Mouse (Mus musculus) stomach, embryonic 16.5 days (tissue): ENCODE data around the gene Tmem254a. TPM values are rescaled to one million over a fixed set of nuclear protein-coding genes. Genes with fewer than 3 reads are reported as not detected.
"Not testable (repeated sequence)": the region's sequence is repeated elsewhere in the genome, so short reads cannot be mapped to it uniquely, and the experiment has no call there.

ENCODE experiments used
- ATAC-seq: fragments of 200-750 bp; cut with Nextera tagmentation; 2 replicates; pipeline ENCODE4 v1.8.0; 2017; ENCODE audit warnings: moderate number of reproducible peaks, moderate TSS enrichment; ENCODE audit not compliant: insufficient read depth, low FRiP score
- H3K27ac ChIP-seq: fragments of 300-500 bp; sonication (generic); 2 replicates; pipeline ENCODE4 v1.5.1; 2014; ENCODE audit warnings: low read length
- H3K27me3 ChIP-seq: fragments of 300-500 bp; sonication (generic); 2 replicates; pipeline ENCODE4 v1.6.1; 2014; ENCODE audit warnings: low read length, control low read depth, mixed read lengths; ENCODE audit not compliant: control insufficient read depth, insufficient read depth
- H3K36me3 ChIP-seq: fragments of 300-500 bp; sonication (generic); 2 replicates; pipeline ENCODE4 v1.6.1; 2014; ENCODE audit warnings: low read length; ENCODE audit not compliant: control insufficient read depth, insufficient read depth
- H3K4me1 ChIP-seq: fragments of 300-500 bp; sonication (generic); 2 replicates; pipeline ENCODE4 v1.6.1; 2014; ENCODE audit warnings: low read length, control low read depth, mixed read lengths; ENCODE audit not compliant: control insufficient read depth, insufficient read depth
- H3K4me2 ChIP-seq: fragments of 300-500 bp; sonication (generic); 2 replicates; pipeline ENCODE4 v1.6.1; 2014; ENCODE audit warnings: low read depth, low read length, mixed read lengths
- H3K4me3 ChIP-seq: fragments of 300-500 bp; sonication (generic); replicated peaks from 2 replicates; pipeline ENCODE4 v1.5.1; 2014; ENCODE audit warnings: mild to moderate bottlenecking, low read length
- H3K9ac ChIP-seq: fragments of 300-500 bp; sonication (generic); 2 replicates; pipeline ENCODE4 v1.6.1; 2014; ENCODE audit warnings: low read length
- H3K9me3 ChIP-seq: fragments of 300-500 bp; sonication (generic); replicated peaks from 2 replicates; pipeline ENCODE4 v1.6.1; 2016; ENCODE audit warnings: low read length, control low read depth; ENCODE audit not compliant: control insufficient read depth
- WGBS: fragments of 180-500 bp; shearing (Covaris S2); extraction: QIAGEN DNeasy Blood & Tissue Kit; methylation state at CpG from one replicate; pipeline ENCODE4 v1.1.7; 2014; 5-methylcytosine and 5-hydroxymethylcytosine counted together
- polyA plus RNA-seq: library from polyadenylated mRNA; unstranded; fragments of >200 nt; fragmentation: Nextera tagmentation; extraction: Ambion mirVana; gene quantifications from 2 replicates; pipeline ENCODE4 v1.2.1, GENCODE M21; 2015

The Tmem254a gene
- polyA plus RNA-seq, 1 experiment from 2014 or later: 6.5 TPM

GRCm38 (mm10) chr14:25903000-25903399, 24.5 kb downstream of the Tmem254a start, which contains the start of gene Plac9a:
Gene Plac9a, minus strand, starts transcription at chr14:25903100.
- WGBS: no CpG with 5 or more reads among the region's 10 CpGs
- not testable (repeated sequence) for ATAC-seq

GRCm38 (mm10) chr14:25895686-25896085, 31.8 kb downstream of the Tmem254a start:
- not testable (repeated sequence) for H3K4me3 ChIP-seq, H3K4me1 ChIP-seq, H3K9ac ChIP-seq, H3K9me3 ChIP-seq, H3K27ac ChIP-seq, H3K36me3 ChIP-seq, H3K27me3 ChIP-seq, H3K4me2 ChIP-seq
- WGBS: no CpG with 5 or more reads among the region's 7 CpGs
- ATAC-seq: peak; percentile 60; the same call in 1 of the 2 replicates

More at GRCm38 (mm10) chr14:25903000-25903399, 24.5 kb downstream of the Tmem254a start, which contains the start of gene Plac9a:
- H3K27me3 ChIP-seq, H3K9me3 ChIP-seq, H3K4me1 ChIP-seq, H3K27ac ChIP-seq, H3K4me3 ChIP-seq, H3K9ac ChIP-seq, H3K36me3 ChIP-seq, H3K4me2 ChIP-seq: not testable (repeated sequence)

DNA sequence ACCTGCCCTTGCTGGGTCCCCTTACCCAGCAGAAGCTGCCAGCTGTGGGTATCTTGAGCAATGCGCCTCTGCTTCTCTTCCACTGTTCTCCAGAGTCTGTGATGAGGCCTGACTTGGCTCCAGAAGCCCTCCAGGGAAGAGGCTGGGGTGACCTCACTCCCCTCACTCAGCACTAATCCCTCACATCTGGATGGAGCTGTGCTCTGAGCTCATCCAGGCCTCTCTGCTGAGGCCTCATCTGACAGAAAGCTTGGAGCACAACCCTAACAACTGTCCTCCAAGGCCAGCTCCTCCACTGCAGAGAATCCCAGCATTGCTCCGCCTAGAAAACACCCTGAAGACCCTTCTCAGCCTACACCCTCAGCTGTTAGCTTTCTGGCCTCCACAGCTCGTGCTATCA, 32.9 kb downstream of the Tmem254a start:
- H3K27me3 ChIP-seq, H3K36me3 ChIP-seq, H3K27ac ChIP-seq, H3K9me3 ChIP-seq, H3K9ac ChIP-seq, H3K4me1 ChIP-seq, H3K4me3 ChIP-seq, H3K4me2 ChIP-seq: not testable (repeated sequence)
- no CpG with 5 or more reads among the region's 3 CpGs for WGBS
- ATAC-seq: peak; percentile 86

GRCm38 (mm10) chr14:25885886-25886285, 41.6 kb downstream of the Tmem254a start:
- H3K9me3 ChIP-seq, H3K4me2 ChIP-seq, ATAC-seq, H3K4me3 ChIP-seq, H3K36me3 ChIP-seq, H3K27ac ChIP-seq, H3K27me3 ChIP-seq, H3K9ac ChIP-seq, H3K4me1 ChIP-seq: not testable (repeated sequence)
- no CpG with 5 or more reads among the region's 12 CpGs for whole genome bisulfite sequencing

- not testable (repeated sequence) for H3K27me3 ChIP-seq, H3K4me3 ChIP-seq, ATAC-seq, H3K36me3 ChIP-seq, H3K9ac ChIP-seq, H3K27ac ChIP-seq, H3K4me2 ChIP-seq, H3K4me1 ChIP-seq, H3K9me3 ChIP-seq
- WGBS: no CpG with 5 or more reads among the region's 9 CpGs
Measured at GRCm38 (mm10) chr14:25881769-25882168, 45.7 kb downstream of the Tmem254a start.

GRCm38 (mm10) chr14:25876640-25877039, 50.8 kb downstream of the Tmem254a start:
- no CpG with 5 or more reads among the region's 7 CpGs for WGBS
- H3K4me1 ChIP-seq: peaks cover 11% of the 10 kb centered on the region
- H3K36me3 ChIP-seq, H3K9me3 ChIP-seq, H3K4me3 ChIP-seq, H3K27ac ChIP-seq, H3K4me2 ChIP-seq, H3K27me3 ChIP-seq, ATAC-seq, H3K9ac ChIP-seq: not testable (repeated sequence)

Other genes starting within 250 kb of the Tmem254a start
- gene Ppif, start 233.5 kb downstream of the Tmem254a start, polyA plus RNA-seq: 47.7 and 69.3 TPM in 2 replicates
- 15.3 and 17.1 TPM in 2 replicates for gene Zcchc24, start 158.6 kb downstream of the Tmem254a start, polyA plus RNA-seq
- gene Anxa11, start 85.5 kb downstream of the Tmem254a start, polyA plus RNA-seq: 52.1 and 54.4 TPM in 2 replicates
- gene Plac9a, start 24.6 kb downstream of the Tmem254a start, polyA plus RNA-seq: 3.1 TPM in 1 of 2 replicates, not detected in the other
- gene Cphx1, start 10.6 kb upstream of the Tmem254a start, polyA plus RNA-seq: 0.14 TPM in 1 of 2 replicates, not detected in the other
- 1.3 and 2.2 TPM in 2 replicates for gene Duxbl1, start 50.9 kb upstream of the Tmem254a start, polyA plus RNA-seq
- 55.8 and 60.4 TPM in 2 replicates for gene Gm9780, start 115.0 kb upstream of the Tmem254a start, polyA plus RNA-seq
- gene Tmem254c, start 139.7 kb upstream of the Tmem254a start, polyA plus RNA-seq: 47.8 and 56.8 TPM in 2 replicates
- gene Cphx2, start 153.8 kb upstream of the Tmem254a start, polyA plus RNA-seq: not detected in 2 replicates
- 0.31 TPM in 1 of 2 replicates, not detected in the other for gene Cphx3, start 154.6 kb upstream of the Tmem254a start, polyA plus RNA-seq
- gene Duxbl2, start 190.7 kb upstream of the Tmem254a start, polyA plus RNA-seq: 0.96 and 2.2 TPM in 2 replicates